Mouse (Mus musculus) lung, postnatal 36 days (tissue): ENCODE measurements around the gene Psmf1.
A peak's percentile ranks its signal among the peaks of the same experiment; 100 is the strongest.

Experiments
- DNase-seq: peaks from one replicate; pipeline ENCODE4 v3.0.0; 2022; ENCODE audit warnings: mixed read lengths

The Psmf1 gene

DNA sequence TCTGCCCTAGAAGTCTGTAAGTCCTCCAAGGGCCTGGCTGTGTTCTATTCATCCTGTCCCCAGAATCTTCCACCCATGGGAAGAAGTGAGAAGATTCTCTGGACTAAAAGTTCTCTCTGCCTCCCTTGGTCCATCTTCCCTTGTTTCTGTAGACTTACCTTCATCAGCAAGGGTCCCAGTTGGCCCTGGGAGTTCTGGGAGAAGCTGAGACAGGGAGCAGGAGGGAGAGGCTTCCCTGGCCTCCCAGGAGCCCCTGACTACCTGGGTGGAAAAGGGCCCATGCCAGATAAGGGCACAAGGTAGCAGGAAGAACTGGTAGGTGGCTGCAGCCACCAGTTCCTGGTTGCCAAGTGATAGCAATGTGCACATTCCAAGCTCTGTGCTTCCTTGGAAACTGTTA, at the start of gene Psmf1:
TSS of gene Psmf1 (minus strand) at position 342 of the 400 bp plus-strand sequence.
- no peak for DNase-seq

DNA sequence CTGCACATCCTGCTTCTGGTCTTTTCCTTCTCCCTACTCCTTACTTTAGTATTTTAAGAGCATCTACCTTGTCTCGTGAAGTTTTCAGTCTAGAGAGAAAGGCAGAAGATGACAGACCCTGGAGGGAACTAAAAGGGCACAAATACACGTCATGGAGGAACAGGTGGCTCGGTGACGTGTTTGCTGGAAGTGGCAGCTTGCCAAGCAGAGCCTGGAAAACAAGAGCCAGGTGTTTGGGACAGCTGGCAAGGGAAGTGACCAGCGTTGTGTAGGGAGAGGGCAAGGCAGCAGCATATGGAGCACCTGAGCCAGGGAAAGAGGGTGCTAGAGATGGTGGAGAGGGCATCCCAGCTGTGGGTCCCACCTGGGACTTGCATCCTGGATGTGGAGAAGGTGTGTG, 47.2 kb upstream of the Psmf1 start:
- DNase-seq: no peak

GRCm38 (mm10) chr2:151790169-151790568, 46.2 kb upstream of the Psmf1 start:
- DNase-seq: no peak

DNA sequence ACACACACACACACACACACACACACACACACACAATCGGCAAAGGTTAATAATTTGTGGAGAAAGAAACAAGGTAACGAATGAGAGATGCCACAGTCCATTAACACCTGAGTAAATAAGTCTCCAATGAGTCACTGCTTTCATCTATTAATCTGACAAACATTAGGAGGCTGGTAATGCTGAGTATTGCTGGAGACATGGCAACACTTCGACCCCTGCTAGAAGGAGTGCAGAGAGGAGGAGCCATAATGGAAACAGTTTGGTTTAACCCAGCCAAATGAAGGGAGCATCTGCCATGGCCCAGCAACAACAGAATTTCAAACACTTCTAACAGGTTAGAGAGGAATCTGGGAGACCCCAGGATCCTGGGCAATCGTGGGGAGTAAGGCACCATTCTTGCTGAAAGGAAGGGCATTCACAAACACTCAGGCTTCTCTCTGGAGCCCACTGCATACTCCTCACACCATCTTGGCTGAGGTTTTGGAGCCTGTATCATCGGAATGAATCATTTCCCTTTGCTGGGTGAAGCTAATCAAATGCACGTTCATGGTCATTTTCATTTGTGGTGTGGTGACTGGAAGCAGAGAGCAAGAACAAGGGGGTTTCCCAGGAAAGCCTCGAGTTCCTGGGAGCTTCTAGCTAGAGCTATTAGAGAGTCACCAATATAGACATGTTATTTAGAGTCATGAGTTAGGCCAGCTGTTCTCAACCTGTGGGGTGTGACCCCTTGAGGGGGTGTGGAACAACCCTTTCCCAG, 44.4 kb upstream of the Psmf1 start:
- no peak for DNase-seq

DNA sequence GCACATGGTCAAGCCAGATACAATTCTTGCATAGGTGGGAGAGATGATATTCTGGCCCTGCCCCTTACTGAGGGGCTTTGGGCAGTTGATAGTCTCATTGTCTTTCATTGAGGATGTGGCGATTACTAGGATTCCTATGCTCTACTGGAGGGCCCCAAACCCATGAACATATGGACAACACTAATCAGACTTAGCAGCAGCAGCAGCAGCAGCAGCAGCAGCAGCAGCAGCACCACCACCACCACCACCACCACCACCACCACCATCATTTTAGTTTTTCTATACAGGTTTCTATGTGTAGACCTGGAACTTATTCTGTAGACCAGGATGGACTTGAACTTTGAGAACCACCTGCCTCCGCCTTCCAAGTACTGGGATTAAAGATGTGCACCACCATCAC, 39.5 kb upstream of the Psmf1 start:
- DNase-seq: no peak

GRCm38 (mm10) chr2:151777366-151777765, 33.4 kb upstream of the Psmf1 start:
- no peak for DNase-seq

- peak; percentile 38 for DNase-seq
These were observed 29.5 kb upstream of the Psmf1 start for GRCm38 (mm10) chr2:151773476-151773875.

GRCm38 (mm10) chr2:151772169-151772568, 28.2 kb upstream of the Psmf1 start:
- DNase-seq: no peak

DNA sequence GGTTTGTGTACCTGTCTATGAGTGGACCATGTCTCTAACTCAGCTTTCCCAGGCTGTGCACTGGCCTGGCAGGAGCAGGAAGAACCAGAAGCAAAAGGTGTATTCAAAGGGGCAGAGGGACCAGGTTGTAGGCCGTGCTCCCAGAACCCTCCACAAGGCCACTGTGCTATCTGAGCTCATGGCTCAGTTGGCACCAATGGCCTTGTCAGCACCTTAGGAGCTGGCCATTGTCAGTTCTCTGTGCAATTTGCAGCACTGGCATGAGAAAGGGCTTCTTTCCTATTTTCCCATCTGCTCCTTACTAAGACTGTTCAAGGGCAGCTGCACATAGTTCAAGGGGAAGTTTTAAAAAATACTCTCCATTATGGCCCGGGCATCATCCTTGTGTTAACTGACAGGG, 20.6 kb upstream of the Psmf1 start:
- DNase-seq: no peak

GRCm38 (mm10) chr2:151758806-151759353, 14.9 kb upstream of the Psmf1 start:
- DNase-seq: no peak

GRCm38 (mm10) chr2:151757451-151757850, 13.5 kb upstream of the Psmf1 start:
- no peak for DNase-seq

GRCm38 (mm10) chr2:151756277-151757061, 12.5 kb upstream of the Psmf1 start:
- peak; percentile 22 for DNase-seq

GRCm38 (mm10) chr2:151751330-151751729, 7.3 kb upstream of the Psmf1 start:
- no peak for DNase-seq

- peak; percentile 79 for DNase-seq
These were observed 4.1 kb upstream of the Psmf1 start for GRCm38 (mm10) chr2:151747847-151748705.

- no peak for DNase-seq
These were observed 921 bp downstream of the Psmf1 start for GRCm38 (mm10) chr2:151742850-151743679.

GRCm38 (mm10) chr2:151742084-151742483, 1.9 kb downstream of the Psmf1 start:
- DNase-seq: no peak

DNA sequence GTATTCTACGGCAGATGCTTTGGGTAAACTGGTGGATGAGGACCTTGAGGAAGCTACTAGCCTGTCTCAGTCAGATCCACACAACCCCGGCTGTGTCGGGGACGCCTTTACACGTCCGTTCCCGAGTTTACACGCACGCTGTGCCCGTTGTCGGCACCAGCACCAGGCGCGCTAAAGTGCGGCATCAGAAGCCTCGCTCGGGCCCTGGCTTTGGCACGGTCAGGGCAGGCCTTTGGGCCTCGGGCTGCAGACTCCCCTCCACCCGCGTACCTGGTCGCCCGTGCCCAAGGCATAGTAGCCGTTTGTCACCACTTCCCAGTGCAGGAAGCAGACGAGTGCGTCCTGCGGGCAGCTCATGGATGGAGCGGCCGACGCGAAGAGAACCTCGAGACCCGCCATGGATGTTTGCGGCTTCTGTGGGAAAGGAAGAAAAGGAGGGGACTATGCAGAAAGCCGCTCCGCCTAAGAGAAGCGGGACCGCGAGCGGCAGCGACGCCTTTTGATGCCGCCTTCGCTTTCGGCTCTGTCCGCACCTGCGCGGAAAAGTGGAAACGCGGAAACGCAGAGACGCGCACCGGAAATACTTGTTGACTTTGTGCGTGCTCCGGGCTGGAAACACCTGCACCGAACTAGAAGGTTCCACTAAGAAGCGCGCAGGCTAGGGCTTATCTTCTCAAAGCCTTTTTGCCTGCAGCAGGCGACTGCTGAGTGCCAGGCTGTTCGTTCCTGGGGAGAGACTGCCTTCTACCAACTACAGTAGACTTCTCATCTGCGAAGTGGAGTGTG, 3.1 kb downstream of the Psmf1 start:
- peak; percentile 92 for DNase-seq

DNA sequence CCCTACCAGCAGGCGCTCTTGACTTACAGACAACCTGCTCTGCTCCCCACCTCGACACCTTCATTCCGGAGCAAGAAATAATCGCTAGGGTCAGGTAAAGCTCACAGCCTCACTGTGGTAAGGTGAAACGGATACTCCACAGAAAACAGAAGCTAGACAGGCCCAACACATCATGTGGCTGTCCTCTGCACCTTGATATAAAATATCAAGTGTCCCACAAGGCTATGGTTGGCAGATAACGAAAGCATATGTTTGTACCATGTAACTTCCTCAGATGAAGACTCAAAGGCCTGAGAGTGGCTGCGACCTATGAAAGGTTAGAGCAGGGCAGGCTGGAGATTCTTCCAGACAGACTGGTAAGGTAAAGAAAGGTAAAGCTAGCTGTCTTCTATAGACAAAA, 4.5 kb downstream of the Psmf1 start:
- no peak for DNase-seq

DNA sequence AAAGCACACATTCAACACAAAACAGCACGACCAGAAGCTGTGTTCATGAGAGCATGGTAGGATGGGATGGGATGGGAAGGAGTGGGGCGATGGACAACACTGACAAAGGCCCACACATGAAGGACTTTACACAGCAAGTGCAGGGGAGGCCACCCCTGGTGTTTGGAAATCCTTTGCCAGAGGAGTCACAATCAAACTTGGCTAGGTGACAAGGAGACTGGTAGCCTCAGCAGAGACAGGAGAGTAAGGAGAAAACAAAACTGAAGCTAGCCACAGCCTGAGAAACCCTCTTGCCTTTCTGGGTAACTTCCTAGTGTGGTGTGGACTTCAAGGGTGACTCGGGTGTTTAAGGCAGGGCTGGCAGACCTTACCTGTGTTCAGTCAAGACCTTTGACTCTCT, 4.9 kb downstream of the Psmf1 start:
- no peak for DNase-seq

DNA sequence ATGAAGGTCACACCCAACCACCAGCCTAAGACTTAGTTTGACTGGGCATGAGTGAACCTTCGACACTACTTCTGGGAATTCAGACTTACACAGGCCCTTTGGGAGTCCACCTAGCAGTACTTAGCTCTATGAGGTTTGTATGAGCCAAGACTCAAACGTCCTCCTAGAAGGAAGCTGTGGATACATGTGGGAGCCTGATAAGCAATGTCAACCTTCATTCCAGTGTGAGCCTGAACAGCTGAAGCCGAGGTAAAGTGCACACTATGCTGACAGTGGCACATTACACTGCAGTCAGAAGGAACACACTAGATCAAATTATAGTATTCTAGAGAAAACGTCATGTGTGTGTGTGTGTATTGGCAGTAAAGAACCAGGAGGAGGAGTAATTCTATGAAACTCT, 5.5 kb downstream of the Psmf1 start:
- no peak for DNase-seq

DNA sequence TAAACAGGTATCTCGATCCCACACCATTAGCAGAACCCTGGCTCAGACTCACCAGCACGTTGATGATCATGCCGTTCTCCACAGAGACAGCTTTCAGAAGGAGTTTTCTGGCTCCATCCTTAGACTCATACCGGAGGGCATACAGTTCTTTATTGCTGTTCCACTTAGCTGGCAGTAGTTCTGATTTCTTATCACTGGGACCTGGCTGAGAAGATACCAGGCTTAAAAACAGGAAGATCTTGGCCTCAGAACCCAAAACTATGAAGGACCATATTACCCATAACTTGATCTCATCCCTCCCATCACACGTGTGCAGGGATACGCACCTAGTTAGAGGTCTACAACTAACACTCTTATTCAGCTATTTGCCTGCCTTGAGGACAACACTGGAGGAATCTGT, 8.6 kb downstream of the Psmf1 start:
- no peak for DNase-seq
